ENCODE assay signal across 11 mouse cellular contexts in genomic region chr11:75051239-75051638, GRCm38 (mm10).
DNase-seq lines count a peak whose midpoint lies in the region; ATAC-seq lines count a peak whose summit lies in the region.
"Had no signal": no experiment of that assay in that cellular context is flagged by ENCODE, and none has a peak within 500 bp of the region (broad histone marks: within the 10 kb centered on the region; RNA-seq: fewer than 3 reads in every experiment).

No protein-coding gene starts in this region.

- H3K4me2 ChIP-seq in heart, embryonic 13.5 days, result peak overlapping the region; percentile 14; the same call in 1 of the 2 replicates
- H3K4me2 ChIP-seq in lung, embryonic 15.5 days, result peak overlapping the region; percentile 25; the same call in 1 of the 2 replicates
- H3K4me2 ChIP-seq in limb, embryonic 12.5 days, result peak overlapping the region; percentile 24; the same call in 1 of the 2 replicates
- H3K4me2 ChIP-seq in stomach, embryonic 16.5 days (ENCODE audit: low read depth, low read length), result no peak overlapping the region
- H3K4me2 ChIP-seq: midbrain, embryonic 15.5 days had no signal

- H3K27me3 ChIP-seq in heart, embryonic 13.5 days (replicated peaks), result no peaks in the 10 kb centered on the region
- no peaks in the 10 kb centered on the region for H3K27me3 ChIP-seq in lung, embryonic 15.5 days
- H3K27me3 ChIP-seq in limb, embryonic 12.5 days, result no peaks in the 10 kb centered on the region
- no peaks in the 10 kb centered on the region for H3K27me3 ChIP-seq in stomach, embryonic 16.5 days (ENCODE audit: control insufficient read depth, insufficient read depth, low read length)
- H3K27me3 ChIP-seq: CH12.LX; midbrain, embryonic 15.5 days had no signal

- peaks cover 86% of the 10 kb centered on the region for H3K4me1 ChIP-seq in heart, embryonic 13.5 days
- H3K4me1 ChIP-seq in lung, embryonic 15.5 days, result peaks cover 82% of the 10 kb centered on the region
- H3K4me1 ChIP-seq in limb, embryonic 12.5 days (replicated peaks), result peaks cover 83% of the 10 kb centered on the region
- H3K4me1 ChIP-seq in stomach, embryonic 16.5 days (ENCODE audit: control insufficient read depth, insufficient read depth, low read length), result peaks cover 70% of the 10 kb centered on the region
- H3K4me1 ChIP-seq: midbrain, embryonic 15.5 days had no signal

- H3K9me3 ChIP-seq in heart, embryonic 13.5 days, result no peaks in the 10 kb centered on the region
- no peaks in the 10 kb centered on the region for H3K9me3 ChIP-seq in lung, embryonic 15.5 days
- H3K9me3 ChIP-seq in limb, embryonic 12.5 days, result no peaks in the 10 kb centered on the region
- H3K9me3 ChIP-seq in stomach, embryonic 16.5 days (replicated peaks; ENCODE audit: control insufficient read depth, low read length), result no peaks in the 10 kb centered on the region
- H3K9me3 ChIP-seq: midbrain, embryonic 15.5 days had no signal

- peak overlapping the region; percentile 95 for H3K27ac ChIP-seq in heart, embryonic 13.5 days (replicated peaks)
- peak overlapping the region; percentile 94 for H3K27ac ChIP-seq in lung, embryonic 15.5 days
- peak overlapping the region; percentile 79 for H3K27ac ChIP-seq in limb, embryonic 12.5 days
- H3K27ac ChIP-seq in stomach, embryonic 16.5 days (ENCODE audit: low read length), result peak overlapping the region; percentile 97
- H3K27ac ChIP-seq: midbrain, embryonic 15.5 days had no signal

- DNase-seq in heart, postnatal 4 days, result no peak
- DNase-seq in lung, postnatal 14 days, result no peak
- no peak for DNase-seq in thymus, adult 18-20 months
- DNase-seq: retina, postnatal 1 day had no signal

- no peak overlapping the region for H3K4me3 ChIP-seq in heart, embryonic 13.5 days
- H3K4me3 ChIP-seq in lung, embryonic 15.5 days, result no peak overlapping the region
- H3K4me3 ChIP-seq in limb, embryonic 12.5 days (replicated peaks), result no peak overlapping the region
- no peak overlapping the region for H3K4me3 ChIP-seq in stomach, embryonic 16.5 days (replicated peaks; ENCODE audit: low read length)
- H3K4me3 ChIP-seq: midbrain, embryonic 15.5 days had no signal

- WGBS in heart, embryonic 13.5 days, result 50% methylated on average over 1 of the region's 1 CpGs
- 0% methylated on average over 1 of the region's 1 CpGs for WGBS in lung, embryonic 15.5 days
- WGBS in limb, embryonic 12.5 days, result 41% methylated on average over 1 of the region's 1 CpGs
- WGBS in stomach, embryonic 16.5 days, result 22% methylated on average over 1 of the region's 1 CpGs

- peaks cover 10% of the 10 kb centered on the region; the same call in 1 of the 2 replicates for H3K36me3 ChIP-seq in heart, embryonic 13.5 days
- no peaks in the 10 kb centered on the region for H3K36me3 ChIP-seq in lung, embryonic 15.5 days
- H3K36me3 ChIP-seq in limb, embryonic 12.5 days, result peaks cover 4% of the 10 kb centered on the region; the same call in 1 of the 2 replicates
- no peaks in the 10 kb centered on the region for H3K36me3 ChIP-seq in stomach, embryonic 16.5 days (ENCODE audit: control insufficient read depth, insufficient read depth, low read length)
- H3K36me3 ChIP-seq: midbrain, embryonic 15.5 days had no signal

- ATAC-seq in heart, embryonic 13.5 days (ENCODE audit: extremely low read depth, insufficient number of reproducible peaks, low FRiP score, low TSS enrichment), result no peak
- ATAC-seq in lung, embryonic 15.5 days (ENCODE audit: borderline replicate concordance, extremely low read depth, low FRiP score, low TSS enrichment), result no peak
- no peak for ATAC-seq in limb, embryonic 12.5 days (ENCODE audit: insufficient number of reproducible peaks, insufficient read depth, low FRiP score, low TSS enrichment, low read depth)
- ATAC-seq in stomach, embryonic 16.5 days (ENCODE audit: insufficient read depth, low FRiP score), result no peak
- no peak for ATAC-seq in erythroblast, adult 5-6 weeks (replicated peaks; ENCODE audit: low FRiP score, poor library complexity, severe bottlenecking)
- ATAC-seq: midbrain, embryonic 15.5 days had no signal

- H3K9ac ChIP-seq in heart, embryonic 13.5 days, result peak overlapping the region; percentile 58; the same call in 1 of the 2 replicates
- H3K9ac ChIP-seq in lung, embryonic 15.5 days, result no peak overlapping the region
- H3K9ac ChIP-seq in limb, embryonic 12.5 days (replicated peaks), result no peak overlapping the region
- H3K9ac ChIP-seq in stomach, embryonic 16.5 days (ENCODE audit: low read length), result no peak overlapping the region
- H3K9ac ChIP-seq: midbrain, embryonic 15.5 days had no signal
